Mouse (Mus musculus): ENCODE measurements around the gene Padi2. TPM values are rescaled to one million over a fixed set of nuclear protein-coding genes. Genes with fewer than 3 reads are reported as not detected.

Padi2 gene
- polyA plus RNA-seq, 1 experiment from 2014 or later = 0.23 TPM

DNA sequence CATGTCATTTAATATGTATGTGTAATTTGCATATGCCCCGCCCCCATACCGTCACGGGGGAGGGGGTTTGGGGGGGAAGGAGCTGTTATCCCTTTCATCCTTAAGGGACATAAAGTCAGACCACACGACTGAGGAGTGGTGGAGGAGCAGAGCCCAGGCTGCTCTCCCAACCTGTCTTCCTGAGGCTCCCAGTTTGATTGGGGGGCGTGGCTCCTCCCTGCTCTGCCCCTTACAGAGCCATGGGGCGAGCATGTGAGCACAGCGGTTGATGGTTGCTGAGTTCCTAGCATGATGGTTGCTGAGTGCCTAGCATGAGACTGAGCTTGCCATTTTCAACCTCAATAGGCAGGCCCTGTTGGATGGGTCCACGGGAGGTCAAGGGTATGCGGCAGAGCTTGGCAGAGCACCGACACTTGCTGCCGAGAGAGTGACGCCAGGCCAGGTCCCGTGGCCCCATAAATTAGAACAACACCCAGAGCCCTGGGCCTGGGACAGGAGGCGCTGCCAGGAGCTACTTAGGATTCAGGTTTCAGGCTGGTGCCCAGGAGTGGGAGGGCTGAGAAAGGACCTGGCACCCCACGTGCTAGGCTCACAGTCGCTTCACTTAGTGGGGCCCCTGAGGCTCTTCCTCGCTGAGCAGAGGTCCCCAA, 4.6 kb downstream of the Padi2 start:
- DNase-seq (ENCODE audit: low spot score) = peak; percentile 43
- Histone ChIP-seq H3K4me2 (ENCODE audit: low read depth, low read length, severe bottlenecking) (no peak overlapping the region), H3K9ac (ENCODE audit: low read length) (no peak overlapping the region), H3K36me3 (ENCODE audit: control insufficient read depth, insufficient read depth, low read length) (no peaks in the 10 kb centered on the region), H3K27ac (ENCODE audit: low read depth, low read length) (no peak overlapping the region), H3K27me3 (ENCODE audit: control insufficient read depth, insufficient read depth, low read length) (peaks cover 9% of the 10 kb centered on the region), H3K4me3 (ENCODE audit: low read depth, low read length) (no peak overlapping the region), H3K9me3 (ENCODE audit: control insufficient read depth, low read length) (no peaks in the 10 kb centered on the region), H3K4me1 (replicated peaks; ENCODE audit: control insufficient read depth, insufficient read depth, low read length) (peaks cover 6% of the 10 kb centered on the region)
- 40% methylated on average over 17 of the region's 17 CpGs for WGBS
- no peak for ATAC-seq (replicated peaks; ENCODE audit: low FRiP score)

DNA sequence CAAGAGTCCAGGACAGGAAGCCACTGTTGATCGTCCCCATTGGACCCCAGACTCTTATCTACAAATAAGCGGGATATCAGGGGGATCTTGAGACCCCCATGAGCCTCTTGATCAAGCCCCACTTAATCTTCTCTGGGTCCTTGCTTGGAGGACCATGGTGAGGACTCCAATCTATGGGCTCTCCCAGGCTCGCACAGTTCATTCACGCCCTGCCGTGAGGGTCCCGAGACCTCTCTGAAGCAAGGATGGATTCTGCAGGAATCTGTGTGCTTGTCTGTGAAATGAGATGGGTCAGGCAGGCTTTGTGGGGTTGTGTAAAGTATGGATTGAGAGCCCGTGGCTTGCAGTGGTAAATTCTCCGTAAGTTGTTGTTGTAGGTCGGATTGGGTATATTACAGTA, 5.3 kb downstream of the Padi2 start:
- H3K27ac ChIP-seq (ENCODE audit: low read depth, low read length) = no peak overlapping the region
- no peak overlapping the region for H3K4me3 ChIP-seq (ENCODE audit: low read depth, low read length)
- ATAC-seq (replicated peaks; ENCODE audit: low FRiP score) = no peak
- peaks cover under 1% of the 10 kb centered on the region; the same call in 1 of the 2 replicates for H3K4me1 ChIP-seq (replicated peaks; ENCODE audit: control insufficient read depth, insufficient read depth, low read length)
- H3K9me3 ChIP-seq (ENCODE audit: control insufficient read depth, low read length) = no peaks in the 10 kb centered on the region
- H3K27me3 ChIP-seq (ENCODE audit: control insufficient read depth, insufficient read depth, low read length) = peaks cover 8% of the 10 kb centered on the region
- DNase-seq (ENCODE audit: low spot score) = no peak
- no peak overlapping the region for H3K4me2 ChIP-seq (ENCODE audit: low read depth, low read length, severe bottlenecking)
- H3K9ac ChIP-seq (ENCODE audit: low read length) = no peak overlapping the region
- 90% methylated on average over 9 of the region's 9 CpGs for WGBS
- no peaks in the 10 kb centered on the region for H3K36me3 ChIP-seq (ENCODE audit: control insufficient read depth, insufficient read depth, low read length)

DNA sequence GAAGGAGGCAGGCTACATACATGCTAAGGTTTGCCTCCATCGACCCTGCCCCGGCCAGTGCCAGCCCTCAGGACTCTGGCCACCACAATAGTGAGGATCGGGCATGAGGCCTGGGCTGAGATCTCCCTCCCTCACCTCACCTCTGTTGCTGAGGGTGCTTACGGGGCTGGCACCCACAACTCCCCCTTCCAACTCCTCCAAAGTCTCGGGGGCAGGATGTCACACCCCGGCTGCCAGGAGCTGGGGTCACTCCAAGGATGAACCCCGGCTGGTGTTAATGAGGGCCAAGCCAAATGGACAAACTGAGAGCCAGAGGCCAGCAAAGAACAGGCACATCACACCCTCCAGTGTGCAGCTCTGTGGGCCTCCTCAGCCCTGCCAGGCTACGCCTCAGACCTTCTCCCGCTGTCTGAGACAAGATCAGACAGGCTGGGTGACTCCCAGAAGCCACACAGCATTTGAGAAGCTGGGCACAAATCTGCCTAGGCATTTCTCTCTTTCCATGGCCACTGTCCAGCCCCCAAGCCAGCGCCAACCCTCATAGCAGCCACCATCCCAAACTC, 6.2 kb downstream of the Padi2 start:
- no peak for ATAC-seq (replicated peaks; ENCODE audit: low FRiP score)
- Histone ChIP-seq H3K9ac (ENCODE audit: low read length) (no peak overlapping the region), H3K36me3 (ENCODE audit: control insufficient read depth, insufficient read depth, low read length) (no peaks in the 10 kb centered on the region), H3K4me2 (ENCODE audit: low read depth, low read length, severe bottlenecking) (no peak overlapping the region), H3K4me1 (replicated peaks; ENCODE audit: control insufficient read depth, insufficient read depth, low read length) (no peaks in the 10 kb centered on the region; the same call in 1 of the 2 replicates), H3K27me3 (ENCODE audit: control insufficient read depth, insufficient read depth, low read length) (peaks cover 3% of the 10 kb centered on the region), H3K9me3 (ENCODE audit: control insufficient read depth, low read length) (no peaks in the 10 kb centered on the region), H3K27ac (ENCODE audit: low read depth, low read length) (no peak overlapping the region), H3K4me3 (ENCODE audit: low read depth, low read length) (no peak overlapping the region)
- 85% methylated on average over 10 of the region's 10 CpGs for WGBS
- peak; percentile 31 for DNase-seq (ENCODE audit: low spot score)

DNA sequence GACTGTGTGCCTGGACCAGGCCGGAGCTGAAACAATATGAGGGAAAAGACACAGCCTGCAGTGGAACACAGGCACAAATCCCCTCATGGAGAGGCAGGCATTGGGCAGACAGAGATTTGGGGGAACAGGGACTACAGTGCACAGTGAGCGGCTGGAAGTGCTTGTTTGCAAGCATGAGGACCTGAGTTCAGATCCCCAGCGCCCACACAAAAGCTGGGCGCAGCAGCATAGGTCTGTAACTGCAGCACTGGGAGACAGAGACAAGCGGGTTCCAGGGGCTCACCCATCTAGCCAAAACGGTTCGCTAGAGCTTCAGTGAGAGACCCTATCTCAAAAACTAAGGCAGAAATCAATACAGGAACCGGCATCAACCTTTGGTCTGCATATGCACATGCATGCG, 7.4 kb downstream of the Padi2 start:
- WGBS = 90% methylated on average over 9 of the region's 9 CpGs

GRCm38 (mm10) chr4:140914731-140915131, 8.6 kb downstream of the Padi2 start:
- Histone ChIP-seq H3K36me3 (ENCODE audit: control insufficient read depth, insufficient read depth, low read length) (no peaks in the 10 kb centered on the region), H3K4me2 (ENCODE audit: low read depth, low read length, severe bottlenecking) (no peak overlapping the region), H3K9ac (ENCODE audit: low read length) (no peak overlapping the region), H3K27ac (ENCODE audit: low read depth, low read length) (no peak overlapping the region), H3K4me3 (ENCODE audit: low read depth, low read length) (no peak overlapping the region), H3K4me1 (replicated peaks; ENCODE audit: control insufficient read depth, insufficient read depth, low read length) (no peaks in the 10 kb centered on the region; the same call in 1 of the 2 replicates), H3K9me3 (ENCODE audit: control insufficient read depth, low read length) (no peaks in the 10 kb centered on the region), H3K27me3 (ENCODE audit: control insufficient read depth, insufficient read depth, low read length) (no peaks in the 10 kb centered on the region)
- 61% methylated on average over 6 of the region's 6 CpGs for WGBS
- DNase-seq (ENCODE audit: low spot score) = peak; percentile 51
- no peak for ATAC-seq (replicated peaks; ENCODE audit: low FRiP score)

More for the DNA sequence above, 7.4 kb downstream of the Padi2 start:
- Histone ChIP-seq H3K9ac (ENCODE audit: low read length) (no peak overlapping the region), H3K27me3 (ENCODE audit: control insufficient read depth, insufficient read depth, low read length) (no peaks in the 10 kb centered on the region), H3K4me3 (ENCODE audit: low read depth, low read length) (no peak overlapping the region), H3K4me1 (replicated peaks; ENCODE audit: control insufficient read depth, insufficient read depth, low read length) (no peaks in the 10 kb centered on the region; the same call in 1 of the 2 replicates), H3K27ac (ENCODE audit: low read depth, low read length) (no peak overlapping the region), H3K36me3 (ENCODE audit: control insufficient read depth, insufficient read depth, low read length) (no peaks in the 10 kb centered on the region), H3K9me3 (ENCODE audit: control insufficient read depth, low read length) (no peaks in the 10 kb centered on the region), H3K4me2 (ENCODE audit: low read depth, low read length, severe bottlenecking) (no peak overlapping the region)
- DNase-seq (ENCODE audit: low spot score) = peak; percentile 38
- ATAC-seq (replicated peaks; ENCODE audit: low FRiP score) = no peak

- no peaks in the 10 kb centered on the region for H3K36me3 ChIP-seq (ENCODE audit: control insufficient read depth, insufficient read depth, low read length)
- 82% methylated on average over 3 of the region's 3 CpGs for WGBS
- no peak overlapping the region for H3K9ac ChIP-seq (ENCODE audit: low read length)
- peak; percentile 25 for DNase-seq (ENCODE audit: low spot score)
- H3K27ac ChIP-seq (ENCODE audit: low read depth, low read length) = no peak overlapping the region
- H3K4me2 ChIP-seq (ENCODE audit: low read depth, low read length, severe bottlenecking) = no peak overlapping the region
- no peaks in the 10 kb centered on the region for H3K9me3 ChIP-seq (ENCODE audit: control insufficient read depth, low read length)
- no peak for ATAC-seq (replicated peaks; ENCODE audit: low FRiP score)
- no peak overlapping the region for H3K4me3 ChIP-seq (ENCODE audit: low read depth, low read length)
- no peaks in the 10 kb centered on the region; the same call in 1 of the 2 replicates for H3K4me1 ChIP-seq (replicated peaks; ENCODE audit: control insufficient read depth, insufficient read depth, low read length)
- H3K27me3 ChIP-seq (ENCODE audit: control insufficient read depth, insufficient read depth, low read length) = no peaks in the 10 kb centered on the region
These were observed 9.1 kb downstream of the Padi2 start for GRCm38 (mm10) chr4:140915235-140915634.

DNA sequence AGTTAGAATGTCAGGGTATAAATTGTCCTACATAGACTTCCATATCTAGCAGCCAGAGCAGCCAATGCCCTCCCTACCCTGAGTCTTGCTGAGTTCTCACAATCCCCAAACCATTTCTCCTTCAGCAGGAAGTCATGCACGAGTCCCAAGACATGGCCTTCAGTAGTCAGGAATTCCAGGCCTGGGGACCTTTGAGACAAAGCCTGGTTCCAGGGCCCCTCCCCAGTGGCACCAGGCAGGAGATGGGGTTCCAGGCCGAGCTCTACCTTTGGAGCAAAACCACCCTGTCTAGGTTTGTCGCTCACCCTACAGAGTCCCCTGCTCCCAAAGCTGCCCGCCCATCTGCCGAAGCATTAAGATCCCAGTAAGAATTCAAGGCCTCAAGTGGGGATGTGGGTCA, 10.2 kb downstream of the Padi2 start:
- DNase-seq (ENCODE audit: low spot score) = peak; percentile 38
- H3K4me2 ChIP-seq (ENCODE audit: low read depth, low read length, severe bottlenecking) = no peak overlapping the region
- ATAC-seq (replicated peaks; ENCODE audit: low FRiP score) = no peak
- H3K27me3 ChIP-seq (ENCODE audit: control insufficient read depth, insufficient read depth, low read length) = no peaks in the 10 kb centered on the region
- H3K4me1 ChIP-seq (replicated peaks; ENCODE audit: control insufficient read depth, insufficient read depth, low read length) = no peaks in the 10 kb centered on the region; the same call in 1 of the 2 replicates
- H3K9ac ChIP-seq (ENCODE audit: low read length) = no peak overlapping the region
- H3K27ac ChIP-seq (ENCODE audit: low read depth, low read length) = no peak overlapping the region
- H3K9me3 ChIP-seq (ENCODE audit: control insufficient read depth, low read length) = no peaks in the 10 kb centered on the region
- H3K36me3 ChIP-seq (ENCODE audit: control insufficient read depth, insufficient read depth, low read length) = no peaks in the 10 kb centered on the region
- 86% methylated on average over 5 of the region's 5 CpGs for WGBS
- no peak overlapping the region for H3K4me3 ChIP-seq (ENCODE audit: low read depth, low read length)

DNA sequence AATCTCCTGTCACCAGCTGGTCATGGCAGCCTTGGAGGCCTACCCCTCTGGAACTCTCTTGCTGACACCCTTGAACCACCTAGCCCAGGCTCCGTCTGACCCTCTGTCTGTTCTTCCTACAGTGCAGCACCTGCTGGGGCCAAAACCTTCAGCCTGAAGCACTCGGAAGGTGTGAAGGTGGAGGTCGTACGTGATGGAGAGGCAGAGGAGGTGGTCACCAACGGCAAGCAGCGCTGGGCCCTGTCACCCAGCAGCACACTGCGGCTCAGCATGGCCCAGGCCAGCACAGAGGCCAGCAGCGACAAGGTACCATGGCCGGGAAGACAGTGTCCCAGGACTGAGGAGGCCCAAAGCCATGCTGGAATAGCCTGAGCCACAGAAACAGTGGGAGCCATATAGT, 11.3 kb downstream of the Padi2 start:
- Histone ChIP-seq H3K4me3 (ENCODE audit: low read depth, low read length) (no peak overlapping the region), H3K4me2 (ENCODE audit: low read depth, low read length, severe bottlenecking) (no peak overlapping the region), H3K9ac (ENCODE audit: low read length) (no peak overlapping the region), H3K27me3 (ENCODE audit: control insufficient read depth, insufficient read depth, low read length) (no peaks in the 10 kb centered on the region), H3K36me3 (ENCODE audit: control insufficient read depth, insufficient read depth, low read length) (no peaks in the 10 kb centered on the region), H3K27ac (ENCODE audit: low read depth, low read length) (no peak overlapping the region), H3K4me1 (replicated peaks; ENCODE audit: control insufficient read depth, insufficient read depth, low read length) (no peaks in the 10 kb centered on the region; the same call in 1 of the 2 replicates), H3K9me3 (ENCODE audit: control insufficient read depth, low read length) (no peaks in the 10 kb centered on the region)
- ATAC-seq (replicated peaks; ENCODE audit: low FRiP score) (no peak), DNase-seq (ENCODE audit: low spot score) (peak; percentile 46)
- WGBS = 90% methylated on average over 9 of the region's 9 CpGs
